Mouse (Mus musculus) kidney, postnatal 25 days (tissue): Measurements from ENCODE around the gene Gm9913.

ENCODE experiments used
- DNase-seq, 2 experiments: peaks; one replicate each; pipeline ENCODE4 v3.0.0; 2021; ENCODE audit warnings: mixed read lengths in 2 of 2

Gene Gm9913

GRCm38 (mm10) chr2:125505006-125505745 lies at the start of gene Gm9913:
Gene Gm9913, plus strand, starts transcription at chr2:125505089.
- DNase-seq, result peak; percentile 40 to 60

DNA sequence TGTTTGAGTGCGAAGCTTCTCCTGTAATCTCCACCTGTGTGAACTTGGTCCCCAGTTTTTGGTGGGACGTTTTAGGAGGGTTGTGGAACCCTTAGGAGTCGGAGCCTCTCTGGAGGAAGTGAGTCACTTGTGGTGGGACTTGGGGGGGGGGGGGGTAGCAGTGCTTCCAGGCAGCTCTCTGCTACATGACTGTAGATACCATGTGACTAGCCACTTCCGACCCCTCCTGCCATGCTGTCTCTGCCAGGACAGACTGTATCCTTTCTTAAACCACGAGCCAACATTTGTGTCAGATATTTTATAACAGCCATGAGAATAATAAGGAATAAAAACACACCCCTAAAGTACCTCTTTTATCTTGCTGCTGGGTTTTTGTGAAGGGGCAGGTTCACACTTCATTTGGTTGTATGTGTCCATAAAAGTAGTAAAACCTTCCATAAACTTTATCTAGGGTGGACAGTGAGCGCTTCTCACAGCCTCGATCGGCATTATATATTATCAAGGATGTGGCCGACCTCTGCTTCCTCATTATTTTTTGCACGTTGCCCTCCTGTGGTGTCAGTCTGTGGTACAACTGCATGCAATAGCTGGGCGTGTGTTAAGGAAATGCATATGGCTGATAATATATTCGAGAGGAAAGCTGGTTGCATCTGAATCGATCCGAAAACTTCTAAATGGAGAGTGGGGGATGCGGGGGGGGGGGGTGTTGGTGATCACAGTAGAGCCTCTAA lies 48.7 kb upstream of the Gm9913 start:
- DNase-seq, result no peak

DNA sequence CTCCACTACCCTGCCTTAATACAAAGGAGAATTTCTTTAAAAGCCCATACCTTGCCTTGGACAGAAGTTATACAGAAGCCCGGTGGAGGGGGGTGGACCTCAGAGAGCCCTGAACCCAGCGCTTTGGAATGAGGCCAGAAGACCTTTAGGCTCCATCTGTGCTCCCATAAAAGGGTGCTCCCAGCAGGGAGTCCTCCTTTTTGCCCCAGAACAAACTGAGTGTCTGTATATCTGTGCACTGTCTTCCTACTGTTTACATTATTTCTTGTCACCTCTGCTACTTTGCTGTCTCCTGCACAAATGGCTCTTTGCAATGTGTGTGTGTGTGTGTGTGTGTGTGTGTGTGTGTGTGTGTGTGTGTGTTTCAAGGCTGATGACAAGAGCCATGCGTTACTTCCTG lies 45.8 kb upstream of the Gm9913 start:
- DNase-seq, result no peak

DNA sequence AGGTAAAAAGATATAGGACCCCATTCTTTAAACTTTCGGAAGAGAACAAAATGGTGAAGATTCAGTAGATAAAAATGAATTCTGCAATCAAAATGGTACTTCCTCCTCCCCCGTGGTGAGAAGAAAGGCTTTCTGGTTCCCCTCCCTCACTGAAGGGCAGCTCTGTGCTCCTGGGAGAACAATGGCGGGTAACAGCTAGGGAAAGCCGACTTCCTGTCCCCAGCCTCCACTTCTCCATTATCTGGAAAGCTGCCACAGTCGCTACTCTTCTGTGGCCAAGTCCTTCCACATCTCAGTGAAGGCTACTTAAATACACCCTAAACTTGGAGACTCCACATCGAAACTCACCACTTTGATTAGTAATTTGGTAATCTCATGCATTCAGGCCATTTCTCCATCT lies 40.9 kb upstream of the Gm9913 start:
- DNase-seq, result no peak

DNA sequence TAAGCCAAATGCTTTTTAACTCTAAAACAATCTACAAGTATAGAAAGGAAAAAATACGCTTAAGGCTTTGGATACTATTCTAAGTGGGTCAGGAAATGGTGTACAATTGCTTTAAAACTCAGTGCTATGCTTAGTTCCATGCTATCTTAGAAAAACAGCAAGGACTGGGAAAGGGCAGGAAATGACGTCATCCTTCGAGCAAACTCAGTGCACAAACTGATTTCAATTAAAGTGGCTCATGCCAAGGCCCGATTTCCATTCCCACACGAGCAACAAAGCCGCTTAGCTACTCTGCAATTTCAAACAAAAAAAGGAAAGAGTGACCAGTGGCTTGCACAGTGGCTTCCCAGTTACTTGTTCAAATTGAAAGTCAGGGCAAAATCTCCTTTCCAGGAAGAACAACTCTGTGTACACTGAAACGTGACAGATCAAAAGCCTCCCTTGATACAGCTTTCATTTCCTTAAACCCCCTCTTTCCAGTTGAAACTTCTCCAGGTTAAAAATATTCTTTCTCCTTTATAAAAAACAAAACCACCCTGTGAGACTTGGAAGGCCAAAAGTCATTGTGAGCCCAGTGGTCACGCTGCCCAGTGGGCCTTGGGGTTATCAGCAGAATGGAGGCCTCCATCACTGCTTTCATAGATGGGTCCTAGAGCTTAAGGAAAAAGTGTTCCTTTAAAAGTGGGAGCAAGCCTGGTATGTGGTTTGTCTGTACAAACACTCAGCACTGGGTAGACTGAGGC lies 34.2 kb upstream of the Gm9913 start:
- peak; percentile 46 to 59 for DNase-seq

GRCm38 (mm10) chr2:125471721-125472120 lies 33.2 kb upstream of the Gm9913 start:
- DNase-seq, result no peak

GRCm38 (mm10) chr2:125473228-125473627 lies 31.7 kb upstream of the Gm9913 start:
- no peak for DNase-seq

DNA sequence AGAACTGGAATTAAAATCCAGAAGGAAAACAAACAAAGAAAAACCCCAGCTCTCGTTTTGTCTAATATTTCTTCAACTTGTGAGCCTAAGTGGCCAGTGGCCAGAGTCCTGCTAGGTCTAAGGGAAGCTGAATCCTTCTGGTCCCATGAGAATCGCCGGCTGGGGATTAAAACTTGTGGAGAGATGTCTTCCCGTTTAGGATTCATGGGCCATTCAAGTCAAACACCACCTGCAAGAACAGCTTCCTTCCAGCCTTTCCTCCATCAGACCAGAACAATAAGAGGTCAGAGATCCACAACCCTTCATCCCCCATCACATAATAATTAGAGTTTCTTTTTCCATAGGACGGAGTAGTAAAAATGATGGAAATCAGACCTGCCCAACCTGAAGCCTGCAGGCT lies 30.2 kb upstream of the Gm9913 start:
- DNase-seq, result no peak

GRCm38 (mm10) chr2:125476231-125476630 lies 28.7 kb upstream of the Gm9913 start:
- no peak for DNase-seq

GRCm38 (mm10) chr2:125477367-125477766 lies 27.5 kb upstream of the Gm9913 start:
- DNase-seq, result no peak

GRCm38 (mm10) chr2:125478705-125479104 lies 26.2 kb upstream of the Gm9913 start:
- no peak for DNase-seq

GRCm38 (mm10) chr2:125480057-125480456 lies 24.8 kb upstream of the Gm9913 start:
- DNase-seq, result no peak

DNA sequence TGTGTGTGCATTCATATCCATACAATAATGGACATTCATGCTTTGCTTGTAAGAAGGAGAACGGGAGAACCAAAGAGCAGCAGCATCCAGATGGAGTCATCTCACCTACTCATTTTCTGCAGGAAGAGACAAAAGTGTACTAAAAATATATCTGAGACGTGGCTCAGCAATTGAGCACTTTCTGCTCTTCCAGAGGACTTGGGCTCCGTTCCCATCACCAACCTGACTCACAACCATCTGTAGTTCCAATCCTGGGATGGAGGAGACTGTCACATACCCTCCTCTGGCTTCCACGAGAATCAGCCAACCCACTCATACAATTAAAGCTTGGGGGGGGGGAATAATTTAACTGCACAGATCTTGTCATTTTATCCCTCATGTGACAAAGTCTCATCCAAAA lies 23.8 kb upstream of the Gm9913 start:
- DNase-seq, result no peak

DNA sequence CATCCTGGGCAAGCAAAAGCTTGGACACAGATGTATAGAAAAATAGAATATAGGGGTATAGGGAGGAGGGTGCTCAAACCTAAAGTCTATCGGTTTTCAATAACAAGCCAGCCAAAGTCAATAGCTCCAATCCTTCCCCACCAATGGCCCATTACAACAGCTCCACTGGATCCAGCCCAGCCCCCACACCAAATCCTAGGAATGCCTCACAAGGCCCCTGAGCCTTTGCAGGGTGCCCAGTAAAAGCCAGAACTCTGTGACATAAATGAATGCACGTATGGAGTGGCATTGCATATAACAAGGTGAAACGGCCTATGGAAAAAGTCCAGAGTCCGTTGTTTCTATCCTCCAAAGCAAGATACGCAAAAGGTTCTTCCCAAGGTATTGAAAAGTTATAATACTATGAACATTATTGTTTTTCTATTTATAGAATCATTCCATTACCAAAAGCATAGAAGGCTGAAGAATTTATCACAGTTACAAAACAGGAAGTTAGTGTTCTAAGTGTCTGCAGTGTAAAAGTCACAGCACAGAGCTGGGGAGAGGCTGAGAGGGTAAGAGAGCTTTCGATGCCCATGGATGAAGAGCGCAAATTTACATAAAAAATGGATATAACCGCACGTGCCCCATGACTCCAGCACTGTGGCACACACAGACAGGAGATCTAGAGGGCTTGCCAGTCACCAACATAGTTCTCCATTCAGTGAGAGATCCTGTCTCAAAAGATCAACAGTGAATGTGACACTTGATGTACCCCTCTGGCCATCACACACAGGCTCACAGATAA lies 23.2 kb upstream of the Gm9913 start:
- no peak for DNase-seq

- no peak for DNase-seq
These were observed 20.7 kb upstream of the Gm9913 start for GRCm38 (mm10) chr2:125484164-125484563.

DNA sequence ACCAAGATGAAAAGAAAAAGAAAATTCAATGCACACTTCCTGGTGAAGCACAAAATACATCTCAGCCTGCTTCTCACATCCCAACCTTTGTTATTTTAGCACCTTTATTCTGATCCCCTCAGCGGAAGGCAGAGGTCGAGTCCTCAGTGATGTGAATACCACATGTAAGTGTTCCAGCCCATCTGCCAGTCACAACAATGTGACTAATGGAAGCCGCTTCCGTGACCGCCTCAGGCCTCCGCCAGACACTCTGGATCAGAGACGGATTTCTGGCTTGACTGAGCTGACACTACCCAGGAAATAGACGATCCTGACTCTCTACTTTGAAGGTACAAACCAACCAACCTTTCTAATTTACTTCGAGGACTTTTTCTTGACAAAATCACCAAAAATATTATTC lies 20.0 kb upstream of the Gm9913 start:
- DNase-seq, result no peak

- no peak for DNase-seq
These were observed 14.9 kb upstream of the Gm9913 start for GRCm38 (mm10) chr2:125489979-125490378.

DNA sequence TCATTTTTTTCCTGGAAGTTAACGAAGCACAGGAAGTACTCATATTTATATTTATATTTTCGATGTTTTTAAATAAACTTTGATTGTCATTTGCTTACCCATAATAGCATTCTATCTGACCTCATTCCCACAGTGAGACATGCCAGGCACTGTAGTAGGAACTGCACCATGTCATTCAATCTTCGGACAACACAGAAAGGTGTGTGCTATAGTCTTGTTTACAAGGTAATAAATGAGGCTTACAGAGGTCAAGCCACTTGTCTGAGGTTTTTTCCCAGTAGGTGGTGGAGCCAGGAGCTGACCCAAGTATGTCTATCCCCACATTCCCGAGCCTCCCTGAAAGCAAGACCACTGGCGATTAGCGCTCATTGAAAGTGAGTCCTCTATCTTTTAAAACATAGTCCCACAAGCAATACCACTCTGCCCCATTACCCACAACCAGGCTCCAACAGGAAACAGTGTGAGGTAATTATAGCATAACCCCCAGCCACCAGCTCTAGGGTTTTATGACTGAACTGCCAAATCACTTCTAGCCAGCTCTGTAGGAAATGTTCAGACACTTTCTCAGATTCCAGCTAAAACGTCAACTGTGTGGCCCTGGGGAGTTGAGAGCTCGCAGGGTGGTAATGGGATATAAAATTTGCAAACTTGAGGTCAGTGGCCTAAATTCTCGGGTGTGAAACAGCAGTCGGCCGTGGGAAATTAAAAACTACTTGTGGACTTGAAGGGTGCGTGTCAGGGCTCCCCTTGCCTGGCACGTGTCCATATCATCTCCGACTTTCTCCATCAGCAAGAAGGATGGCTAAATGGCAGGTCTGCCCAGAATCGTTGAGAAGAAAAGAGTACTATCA lies 12.6 kb upstream of the Gm9913 start:
- DNase-seq, result no peak

GRCm38 (mm10) chr2:125494291-125494690 lies 10.6 kb upstream of the Gm9913 start:
- DNase-seq, result no peak

DNA sequence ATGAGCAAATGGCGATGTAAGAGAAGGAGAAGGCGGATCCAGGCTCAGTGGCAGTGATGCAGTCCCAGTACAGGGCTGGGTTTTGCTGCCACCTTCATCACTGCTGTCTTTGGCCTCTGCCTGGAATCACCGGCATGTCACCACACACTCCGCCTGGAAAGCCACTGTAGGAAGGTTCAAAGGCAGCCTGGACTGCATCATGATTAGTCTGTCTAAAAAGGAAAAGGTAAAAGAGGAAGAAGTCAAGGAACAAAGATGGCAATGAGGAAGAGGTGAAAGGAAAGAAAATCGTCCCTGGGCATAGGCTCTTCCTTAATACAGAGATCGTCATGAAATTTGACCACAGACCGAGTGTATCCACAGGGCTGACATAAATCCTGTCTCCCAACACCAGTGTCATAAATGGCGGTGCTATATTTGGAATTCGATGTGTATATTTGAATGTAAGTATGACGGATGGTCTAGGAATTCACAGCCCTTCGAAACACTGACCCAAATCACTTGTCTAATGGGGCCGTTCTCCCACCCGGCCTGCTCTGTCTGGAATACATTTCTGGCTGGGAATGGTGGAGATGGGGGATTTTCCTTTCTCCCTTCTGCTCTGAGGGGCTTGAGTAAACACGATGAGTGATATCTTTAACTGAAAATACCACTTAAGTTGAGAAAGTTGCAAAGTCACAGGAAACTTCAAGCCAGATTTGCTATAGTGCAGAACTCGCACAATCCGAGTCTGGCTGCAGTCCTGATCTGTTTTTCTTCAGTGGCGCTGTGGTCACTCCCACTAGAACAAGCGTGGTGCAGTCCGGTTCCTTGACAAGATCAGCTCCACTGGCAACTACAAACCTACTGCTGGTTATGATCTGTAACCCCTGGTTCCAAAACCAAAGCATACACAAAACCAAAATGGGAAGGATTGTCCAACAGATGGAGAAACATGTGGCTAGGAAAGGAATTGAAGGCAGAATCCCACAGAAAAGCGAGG lies 9.8 kb upstream of the Gm9913 start:
- DNase-seq, result no peak

DNA sequence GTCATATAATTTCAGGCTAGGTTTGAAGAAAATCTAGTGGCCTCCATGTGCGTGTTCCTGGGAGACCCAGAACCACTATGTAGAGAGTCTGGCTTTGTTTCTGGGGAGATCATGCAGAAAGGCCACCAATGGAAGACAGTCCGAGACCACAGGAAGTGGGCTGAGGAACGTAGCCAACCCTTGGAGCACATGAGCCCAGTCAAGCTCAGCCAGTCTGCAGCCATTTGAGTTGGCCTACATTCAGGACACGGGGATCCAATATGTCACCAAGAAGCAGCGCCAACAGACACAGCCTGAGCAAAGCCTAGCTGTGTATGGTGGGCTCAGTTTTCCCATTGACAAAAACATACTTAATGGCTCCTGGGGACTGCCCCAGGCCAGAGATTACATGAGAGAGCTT lies 8.2 kb upstream of the Gm9913 start:
- DNase-seq, result peak; percentile 23 to 45
